Mouse (Mus musculus): ENCODE data around the gene Baiap2. TPM values are rescaled to one million over a fixed set of nuclear protein-coding genes. Genes with fewer than 3 reads are reported as not detected.

The Baiap2 gene
- polyA plus RNA-seq, 1 experiment = 151 TPM

- Histone ChIP-seq H3K27me3 (ENCODE audit: control insufficient read depth, insufficient read depth, low read length) (no peaks in the 10 kb centered on the region), H3K36me3 (ENCODE audit: control insufficient read depth, insufficient read depth, low read length) (no peaks in the 10 kb centered on the region), H3K4me3 (ENCODE audit: control insufficient read depth, low read depth, low read length) (no peak overlapping the region), H3K4me1 (ENCODE audit: control insufficient read depth, insufficient read depth, low read length) (no peaks in the 10 kb centered on the region), H3K27ac (ENCODE audit: control insufficient read depth, insufficient read depth, low read depth, low read length) (no peak overlapping the region)
- TF ChIP-seq CTCF (IDR thresholded peaks at IDR 0.05; ENCODE audit: control insufficient read depth, insufficient read depth, insufficient replicate concordance, low read depth, low read length) (no peak), POLR2A (IDR thresholded peaks at IDR 0.05; ENCODE audit: control insufficient read depth, low read depth, low read length) (no peak)
Observed at GRCm38 (mm10) chr11:120019542-120020440, 77.2 kb downstream of the Baiap2 start.

- no peak overlapping the region for H3K27ac ChIP-seq (ENCODE audit: control insufficient read depth, insufficient read depth, low read depth, low read length)
- H3K27me3 ChIP-seq (ENCODE audit: control insufficient read depth, insufficient read depth, low read length) = no peaks in the 10 kb centered on the region
- no peaks in the 10 kb centered on the region for H3K36me3 ChIP-seq (ENCODE audit: control insufficient read depth, insufficient read depth, low read length)
- TF ChIP-seq POLR2A (IDR thresholded peaks at IDR 0.05; ENCODE audit: control insufficient read depth, low read depth, low read length) = no peak
- TF ChIP-seq CTCF (IDR thresholded peaks at IDR 0.05; ENCODE audit: control insufficient read depth, insufficient read depth, insufficient replicate concordance, low read depth, low read length) = no peak
- H3K4me3 ChIP-seq (ENCODE audit: control insufficient read depth, low read depth, low read length) = no peak overlapping the region
- no peaks in the 10 kb centered on the region for H3K4me1 ChIP-seq (ENCODE audit: control insufficient read depth, insufficient read depth, low read length)
Observed at GRCm38 (mm10) chr11:120021367-120021766, 78.8 kb downstream of the Baiap2 start.

GRCm38 (mm10) chr11:120022216-120022615 lies 79.7 kb downstream of the Baiap2 start:
- Histone ChIP-seq H3K36me3 (ENCODE audit: control insufficient read depth, insufficient read depth, low read length) (no peaks in the 10 kb centered on the region), H3K27me3 (ENCODE audit: control insufficient read depth, insufficient read depth, low read length) (no peaks in the 10 kb centered on the region), H3K4me3 (ENCODE audit: control insufficient read depth, low read depth, low read length) (no peak overlapping the region), H3K4me1 (ENCODE audit: control insufficient read depth, insufficient read depth, low read length) (no peaks in the 10 kb centered on the region), H3K27ac (ENCODE audit: control insufficient read depth, insufficient read depth, low read depth, low read length) (no peak overlapping the region)
- TF ChIP-seq POLR2A (IDR thresholded peaks at IDR 0.05; ENCODE audit: control insufficient read depth, low read depth, low read length) (no peak), CTCF (IDR thresholded peaks at IDR 0.05; ENCODE audit: control insufficient read depth, insufficient read depth, insufficient replicate concordance, low read depth, low read length) (no peak)

GRCm38 (mm10) chr11:120022841-120023240 lies 80.3 kb downstream of the Baiap2 start:
- no peaks in the 10 kb centered on the region for H3K36me3 ChIP-seq (ENCODE audit: control insufficient read depth, insufficient read depth, low read length)
- no peak overlapping the region for H3K4me3 ChIP-seq (ENCODE audit: control insufficient read depth, low read depth, low read length)
- no peaks in the 10 kb centered on the region for H3K4me1 ChIP-seq (ENCODE audit: control insufficient read depth, insufficient read depth, low read length)
- TF ChIP-seq POLR2A (IDR thresholded peaks at IDR 0.05; ENCODE audit: control insufficient read depth, low read depth, low read length) = no peak
- TF ChIP-seq CTCF (IDR thresholded peaks at IDR 0.05; ENCODE audit: control insufficient read depth, insufficient read depth, insufficient replicate concordance, low read depth, low read length) = no peak
- no peaks in the 10 kb centered on the region for H3K27me3 ChIP-seq (ENCODE audit: control insufficient read depth, insufficient read depth, low read length)
- H3K27ac ChIP-seq (ENCODE audit: control insufficient read depth, insufficient read depth, low read depth, low read length) = no peak overlapping the region

- H3K4me1 ChIP-seq (ENCODE audit: control insufficient read depth, insufficient read depth, low read length) = no peaks in the 10 kb centered on the region
- no peaks in the 10 kb centered on the region for H3K27me3 ChIP-seq (ENCODE audit: control insufficient read depth, insufficient read depth, low read length)
- no peak overlapping the region for H3K27ac ChIP-seq (ENCODE audit: control insufficient read depth, insufficient read depth, low read depth, low read length)
- TF ChIP-seq POLR2A (IDR thresholded peaks at IDR 0.05; ENCODE audit: control insufficient read depth, low read depth, low read length) (no peak), CTCF (IDR thresholded peaks at IDR 0.05; ENCODE audit: control insufficient read depth, insufficient read depth, insufficient replicate concordance, low read depth, low read length) (no peak)
- no peak overlapping the region for H3K4me3 ChIP-seq (ENCODE audit: control insufficient read depth, low read depth, low read length)
- H3K36me3 ChIP-seq (ENCODE audit: control insufficient read depth, insufficient read depth, low read length) = no peaks in the 10 kb centered on the region
Observed at GRCm38 (mm10) chr11:120026941-120027340, 84.4 kb downstream of the Baiap2 start.

- no peaks in the 10 kb centered on the region for H3K27me3 ChIP-seq (ENCODE audit: control insufficient read depth, insufficient read depth, low read length)
- TF ChIP-seq CTCF (IDR thresholded peaks at IDR 0.05; ENCODE audit: control insufficient read depth, insufficient read depth, insufficient replicate concordance, low read depth, low read length) (no peak), POLR2A (IDR thresholded peaks at IDR 0.05; ENCODE audit: control insufficient read depth, low read depth, low read length) (no peak)
- no peaks in the 10 kb centered on the region for H3K4me1 ChIP-seq (ENCODE audit: control insufficient read depth, insufficient read depth, low read length)
- H3K4me3 ChIP-seq (ENCODE audit: control insufficient read depth, low read depth, low read length) = no peak overlapping the region
- H3K36me3 ChIP-seq (ENCODE audit: control insufficient read depth, insufficient read depth, low read length) = no peaks in the 10 kb centered on the region
- no peak overlapping the region for H3K27ac ChIP-seq (ENCODE audit: control insufficient read depth, insufficient read depth, low read depth, low read length)
Observed at GRCm38 (mm10) chr11:120028319-120029092, 85.9 kb downstream of the Baiap2 start.

Measured in testis, adult 2 months (tissue).